Mouse (Mus musculus): ENCODE measurements at regions not wholly inside any gene's neighbourhood (a gene's known extent, or its start where the extent isn't known, plus 50 kb on each side); places are given as distances from the start of the nearest gene placed in this dataset.

GRCm38 (mm10) chr15:56604266-56604665 lies 873.2 kb downstream of the Slc22a22 start:
- DNase-seq, result no peak

- DNase-seq, result no peak
These were observed 884.8 kb downstream of the Slc22a22 start for GRCm38 (mm10) chr15:56592656-56593055.

GRCm38 (mm10) chr15:56580745-56581515 lies 896.5 kb downstream of the Slc22a22 start:
- DNase-seq, result no peak

- no peak for DNase-seq
These were observed 914.2 kb downstream of the Slc22a22 start for GRCm38 (mm10) chr15:56563192-56563591.

GRCm38 (mm10) chr15:56562785-56563184 lies 914.6 kb downstream of the Slc22a22 start:
- no peak for DNase-seq

DNA sequence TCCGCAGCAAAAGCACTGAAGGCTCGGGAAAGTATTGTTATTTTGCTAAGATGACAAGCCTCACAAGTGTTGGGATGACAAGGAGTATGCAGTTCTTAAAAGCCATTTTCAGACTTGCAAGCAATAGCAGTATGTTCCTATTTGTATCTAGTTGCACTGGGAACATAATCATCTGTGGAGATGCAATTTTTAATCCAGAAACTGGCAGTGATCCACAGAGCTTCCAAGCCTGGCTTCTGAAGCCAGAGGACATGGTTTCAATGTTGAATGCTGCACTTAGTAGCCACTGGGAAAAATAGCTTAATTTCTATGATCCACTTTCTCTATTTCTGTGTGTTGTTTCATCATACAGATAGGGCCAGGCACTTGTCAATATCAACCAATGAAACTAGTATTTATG lies 915.3 kb downstream of the Slc22a22 start:
- DNase-seq, result no peak

DNA sequence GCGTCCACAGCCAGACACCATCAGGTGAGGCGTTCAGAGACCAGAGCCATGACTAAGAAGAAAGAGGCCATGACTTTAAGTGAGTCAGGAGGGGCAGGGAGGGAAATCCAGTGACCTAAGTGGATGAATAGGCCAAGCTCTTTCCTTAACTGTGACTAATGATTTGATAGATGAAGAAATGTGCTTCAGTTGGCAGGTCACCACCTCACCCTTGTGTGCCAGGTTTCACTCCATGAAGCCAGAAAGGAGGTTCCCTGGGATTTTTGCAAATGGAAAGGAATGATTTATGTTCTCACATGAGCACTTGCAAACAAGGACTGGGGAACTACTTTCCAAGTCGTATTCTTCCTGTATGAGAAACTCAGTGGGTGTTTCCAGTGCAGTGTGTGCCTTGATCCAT lies 923.0 kb downstream of the Slc22a22 start:
- DNase-seq, result peak; percentile 22

DNA sequence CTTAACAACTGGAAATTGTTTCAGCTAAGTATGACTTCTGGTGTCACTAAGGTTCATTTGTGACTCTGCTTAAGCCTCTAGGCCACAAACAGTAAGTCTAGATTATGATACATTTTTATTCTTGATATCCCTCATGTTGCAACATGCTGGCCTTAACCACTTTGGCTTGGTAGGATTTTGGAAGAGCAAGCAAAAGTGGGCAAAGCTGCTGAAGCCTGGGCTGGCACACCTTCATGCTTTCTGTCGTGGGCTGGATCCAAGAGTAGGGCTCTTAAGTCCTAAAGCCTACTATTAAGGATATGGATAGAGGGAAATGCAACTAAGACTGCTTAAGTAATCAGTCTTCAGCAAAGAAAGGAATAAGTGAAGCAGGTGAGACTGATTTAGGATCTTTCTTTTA lies 923.6 kb downstream of the Slc22a22 start:
- DNase-seq, result no peak

DNA sequence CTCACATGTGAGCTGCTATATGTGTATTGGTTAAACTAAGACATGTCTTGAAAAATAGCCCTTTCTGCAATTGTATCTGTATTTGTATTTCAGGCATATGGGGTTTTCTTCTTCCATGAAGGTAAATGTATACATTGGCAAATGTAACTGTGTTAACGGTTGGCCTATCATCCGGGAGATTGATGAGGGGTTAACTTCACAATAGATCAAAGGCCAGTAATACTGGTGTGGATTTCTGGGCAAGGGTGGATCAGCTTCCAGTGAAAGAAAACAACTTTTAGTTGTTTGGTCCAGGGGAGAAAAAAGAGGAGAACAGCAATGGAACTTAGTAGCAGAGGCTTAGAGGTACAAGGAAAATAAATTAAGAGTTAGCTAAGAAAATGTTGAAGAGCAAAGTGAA lies 945.9 kb downstream of the Slc22a22 start:
- DNase-seq, result no peak

DNA sequence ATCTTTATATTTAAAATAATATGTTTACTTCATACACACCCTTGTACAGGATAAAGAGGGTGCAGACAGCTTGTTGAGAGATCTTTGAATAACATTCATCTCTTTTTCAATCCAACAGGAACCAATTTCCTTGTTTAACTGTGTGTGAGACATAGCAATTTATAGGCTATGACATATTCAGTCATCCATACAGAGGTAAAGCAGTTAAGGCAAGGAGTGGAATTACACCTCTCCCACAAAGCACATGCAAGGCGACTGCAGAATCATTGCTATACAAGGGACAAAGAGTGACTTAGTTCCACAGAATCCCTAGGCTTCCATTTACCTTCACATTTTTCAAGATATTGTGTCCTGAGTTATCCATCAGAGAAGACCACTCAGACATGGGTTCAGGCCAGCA lies 959.0 kb downstream of the Slc22a22 start:
- DNase-seq, result no peak

GRCm38 (mm10) chr15:56516095-56516494 lies 961.3 kb downstream of the Slc22a22 start:
- no peak for DNase-seq

- DNase-seq, result no peak
These were observed 978.7 kb downstream of the Slc22a22 start for GRCm38 (mm10) chr15:56498774-56499173.

- DNase-seq, result no peak
These were observed 979.7 kb downstream of the Slc22a22 start for GRCm38 (mm10) chr15:56497757-56498156.

DNA sequence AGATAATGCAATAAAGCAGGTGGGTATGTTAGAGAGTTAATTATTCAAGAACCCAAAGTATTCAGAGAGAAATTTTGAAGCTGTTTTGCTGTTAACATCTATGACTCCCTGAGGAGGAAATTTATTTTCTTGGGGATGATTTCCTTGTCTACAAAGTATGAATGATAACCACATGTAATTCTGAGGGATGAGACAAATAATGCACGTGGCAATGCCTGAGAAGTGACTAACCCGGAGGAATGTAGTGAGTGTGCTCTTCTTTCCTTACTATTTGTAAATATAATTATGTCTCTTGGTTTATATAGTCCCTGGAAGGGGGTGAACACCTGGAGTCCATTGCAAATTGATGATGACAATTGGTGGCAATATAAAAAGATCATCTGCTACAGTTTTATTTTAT lies 981.1 kb downstream of the Slc22a22 start:
- no peak for DNase-seq

DNA sequence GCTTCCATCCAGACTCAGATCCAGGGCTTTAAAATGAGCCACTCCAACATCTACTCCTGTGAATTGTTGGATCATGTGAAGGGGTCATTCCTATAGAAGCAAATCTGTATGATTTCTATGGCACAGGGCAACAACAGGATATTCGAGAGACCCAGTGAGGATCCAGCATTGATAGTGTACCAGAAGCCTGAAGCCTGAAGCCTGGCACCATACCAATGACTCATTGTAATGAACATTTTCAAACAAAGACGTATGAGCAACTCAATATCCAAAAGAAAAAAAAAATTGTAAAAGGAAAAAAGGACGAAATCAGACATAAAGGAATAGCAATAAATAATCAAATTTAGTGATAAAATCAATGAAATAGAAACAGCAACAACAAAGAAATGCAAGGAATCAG lies 991.5 kb downstream of the Slc22a22 start:
- no peak for DNase-seq

GRCm38 (mm10) chr15:56484693-56485092 lies 992.7 kb downstream of the Slc22a22 start:
- DNase-seq, result no peak

DNA sequence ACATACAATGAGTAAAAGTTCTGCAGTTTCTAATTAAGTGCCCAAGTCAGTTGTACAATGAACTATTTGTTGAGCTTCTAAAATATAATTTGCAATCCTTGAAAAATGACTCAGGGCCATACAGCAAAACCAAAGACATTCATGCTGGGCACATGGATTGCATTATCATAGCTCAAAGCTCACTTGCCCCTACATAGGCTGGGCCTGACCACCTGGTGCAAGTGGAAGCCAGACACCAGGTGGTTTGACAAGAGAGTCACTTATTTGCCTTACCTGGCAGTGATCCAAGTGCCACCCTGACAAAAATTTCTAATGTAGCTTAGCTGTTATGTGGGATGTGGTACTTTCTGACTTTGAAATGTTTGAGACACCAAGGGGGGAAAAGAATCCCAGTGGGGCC lies 997.7 kb downstream of the Slc22a22 start:
- no peak for DNase-seq

GRCm38 (mm10) chr15:56479015-56479414 lies 998.4 kb downstream of the Slc22a22 start:
- DNase-seq, result no peak

DNA sequence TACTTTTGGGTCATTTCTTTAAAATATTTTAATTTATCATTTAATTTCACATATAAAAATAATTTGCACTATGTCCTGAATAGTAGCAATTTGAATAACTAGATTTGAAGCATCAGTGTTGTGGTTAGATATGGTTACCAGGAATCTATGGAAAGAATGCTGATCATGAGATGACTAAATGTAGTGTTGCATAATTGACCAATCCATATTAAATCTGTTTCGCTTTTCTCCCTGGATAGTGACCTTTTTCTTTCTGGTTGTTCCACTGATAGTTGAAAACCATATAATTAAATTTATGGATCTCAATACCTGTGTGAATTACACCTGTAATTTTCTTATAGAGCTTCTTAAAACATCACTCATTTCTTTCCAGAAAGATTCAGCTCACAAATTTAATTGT lies 1003.7 kb downstream of the Slc22a22 start:
- DNase-seq, result no peak

DNA sequence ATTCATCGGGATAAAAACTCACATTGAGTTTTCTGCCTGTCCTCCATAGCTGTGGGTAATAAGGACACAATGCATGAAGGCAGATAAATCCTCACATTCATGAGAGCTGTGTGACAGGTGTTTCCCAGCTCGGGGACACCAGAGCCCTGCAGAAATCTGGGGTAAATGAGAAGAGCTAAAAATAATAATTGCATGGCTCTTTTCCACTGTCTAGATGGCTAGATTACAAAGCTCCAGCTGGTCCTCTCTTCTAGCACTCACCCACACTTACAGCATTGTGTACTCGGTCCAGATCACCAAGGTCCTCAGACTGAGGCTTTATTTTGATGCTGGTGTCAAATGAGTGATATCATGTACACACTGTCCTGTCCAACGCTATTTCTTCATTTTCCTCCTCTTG lies 1025.5 kb downstream of the Slc22a22 start:
- no peak for DNase-seq

DNA sequence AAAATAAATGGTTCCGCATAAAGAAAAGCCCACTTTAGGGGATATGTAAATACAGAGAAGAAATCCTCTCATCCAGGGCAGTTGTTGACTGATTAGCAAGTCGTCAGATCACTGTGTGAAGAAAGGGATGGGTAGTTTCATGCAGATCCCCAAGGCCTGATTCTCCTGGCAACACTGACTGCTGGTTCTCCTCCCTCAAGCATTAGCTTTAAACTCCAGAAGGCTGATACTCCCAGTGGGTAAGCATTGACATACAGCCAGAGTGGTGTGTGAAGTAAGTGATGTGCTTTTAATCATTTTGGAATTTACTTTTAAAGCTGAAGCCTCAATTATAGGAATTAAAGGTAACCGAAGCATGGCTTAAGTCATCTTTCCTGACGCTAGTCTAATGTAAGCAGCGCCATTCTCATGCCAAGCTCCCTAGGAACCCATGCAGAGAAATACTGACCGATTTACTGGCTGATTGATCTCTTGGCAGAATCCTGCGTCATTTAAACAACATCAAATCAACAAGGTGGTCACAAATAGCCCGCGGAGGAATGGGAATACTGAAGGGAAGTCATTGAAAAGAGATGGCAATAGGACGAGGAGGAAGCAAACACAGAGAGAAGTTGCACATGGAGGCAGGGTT lies 1029.3 kb downstream of the Slc22a22 start:
- DNase-seq, result no peak

GRCm38 (mm10) chr15:56440171-56440570 lies 1037.3 kb downstream of the Slc22a22 start:
- DNase-seq, result no peak

- no peak for DNase-seq
These were observed 1039.1 kb downstream of the Slc22a22 start for GRCm38 (mm10) chr15:56438370-56438769.

GRCm38 (mm10) chr15:56436131-56436530 lies 1041.3 kb downstream of the Slc22a22 start:
- DNase-seq, result no peak

All from adrenal gland, postnatal 25 days (tissue).